18 mouse cellular contexts compared by ENCODE assay signal in the genomic region with DNA sequence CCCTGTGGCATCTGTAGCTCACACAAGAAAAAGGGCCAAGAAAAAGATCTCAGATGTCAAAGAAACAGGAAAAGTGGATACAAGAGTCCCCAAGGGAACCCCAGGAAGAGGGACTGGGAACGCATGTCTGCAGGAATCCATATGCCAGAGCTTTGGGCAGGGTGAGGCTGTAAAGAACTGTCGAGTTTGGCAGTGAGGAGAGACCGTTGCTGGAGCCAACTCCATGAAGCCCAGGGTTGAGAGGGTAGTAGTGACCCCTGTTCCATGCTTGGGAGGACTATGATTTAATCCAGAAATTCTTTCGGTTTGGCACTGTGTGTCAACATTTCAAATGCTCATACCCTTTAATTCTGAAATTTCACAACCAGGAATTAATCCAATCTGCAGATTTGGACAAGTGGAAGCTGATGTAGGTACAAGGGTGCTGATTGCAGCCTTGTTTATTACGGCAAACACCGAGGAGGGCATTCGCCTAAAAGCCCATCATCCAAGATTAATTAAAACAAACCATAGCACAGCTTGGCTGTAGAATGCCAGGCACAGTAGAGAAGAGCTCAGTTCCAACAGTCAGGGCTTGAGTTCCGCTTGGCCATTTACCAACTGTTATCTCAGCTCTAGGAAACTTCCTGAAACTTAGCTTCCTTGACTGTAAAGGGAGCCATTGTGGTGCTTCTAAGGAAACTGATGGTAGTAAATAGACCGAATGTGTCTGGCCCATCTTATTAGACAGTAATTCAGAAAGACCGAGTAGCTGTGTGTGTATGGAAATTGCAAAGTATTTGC. TPM values are rescaled to one million over a fixed set of nuclear protein-coding genes. Genes with fewer than 3 reads are reported as not detected.
DNase-seq lines count a peak whose midpoint lies in the region; ATAC-seq and TF ChIP-seq lines count a peak whose summit lies in the region.
"Had no signal": no experiment of that assay in that cellular context is flagged by ENCODE, and none has a peak within 500 bp of the region (broad histone marks: within the 10 kb centered on the region; RNA-seq: fewer than 3 reads in every experiment).

No protein-coding gene starts in this region.

- no peaks in the 10 kb centered on the region for H3K27me3 ChIP-seq in heart, embryonic 14.5 days (ENCODE audit: control insufficient read depth, insufficient read depth, low read length)
- no peaks in the 10 kb centered on the region for H3K27me3 ChIP-seq in midbrain, postnatal 0 days (ENCODE audit: insufficient read depth, low read length)
- H3K27me3 ChIP-seq in midbrain, embryonic 14.5 days (ENCODE audit: control insufficient read depth, insufficient read depth, low read length): no peaks in the 10 kb centered on the region
- H3K27me3 ChIP-seq in small intestine, adult 2 months (ENCODE audit: control insufficient read depth, insufficient read depth, low read length): no peaks in the 10 kb centered on the region
- no peaks in the 10 kb centered on the region for H3K27me3 ChIP-seq in neural tube, embryonic 15.5 days (replicated peaks)
- H3K27me3 ChIP-seq: embryonic facial prominence, embryonic 12.5 days; kidney, embryonic 15.5 days; limb, embryonic 12.5 days; liver, embryonic 15.5 days had no signal

- ATAC-seq in cerebellum, adult (ENCODE audit: insufficient number of reproducible peaks, low FRiP score, low TSS enrichment): no peak
- ATAC-seq in heart, embryonic 14.5 days (ENCODE audit: insufficient number of reproducible peaks, insufficient read depth, low FRiP score, low read depth): no peak
- ATAC-seq in midbrain, postnatal 0 days (ENCODE audit: low FRiP score): no peak
- ATAC-seq in midbrain, embryonic 14.5 days (ENCODE audit: low FRiP score, low TSS enrichment): no peak
- ATAC-seq in neural tube, embryonic 15.5 days (ENCODE audit: low FRiP score): no peak
- ATAC-seq: hindbrain, embryonic 16.5 days; Patski had no signal

- TF ChIP-seq CTCF in midbrain, postnatal 0 days (IDR thresholded peaks at IDR 0.05): no peak
- TF ChIP-seq CTCF in small intestine, adult 2 months (IDR thresholded peaks at IDR 0.05; ENCODE audit: extremely low read depth, insufficient read length, insufficient replicate concordance, low read depth, low read length): no peak

- H3K9ac ChIP-seq in heart, embryonic 14.5 days (ENCODE audit: low read length): no peak overlapping the region
- no peak overlapping the region for H3K9ac ChIP-seq in midbrain, postnatal 0 days (replicated peaks; ENCODE audit: low read length, poor library complexity, severe bottlenecking)
- H3K9ac ChIP-seq in midbrain, embryonic 14.5 days (replicated peaks; ENCODE audit: low read length): no peak overlapping the region
- H3K9ac ChIP-seq in neural tube, embryonic 15.5 days (replicated peaks): no peak overlapping the region
- H3K9ac ChIP-seq: embryonic facial prominence, embryonic 12.5 days; kidney, embryonic 15.5 days; limb, embryonic 12.5 days; liver, embryonic 15.5 days had no signal

- DNase-seq in cerebellum, adult 9-11 months: peak; percentile 47
- no peak for DNase-seq in heart, postnatal 14 days
- DNase-seq in midbrain, postnatal 0 days (ENCODE audit: low spot score): peak; percentile 51
- no peak for DNase-seq in midbrain, embryonic 14.5 days
- DNase-seq: cerebellum, adult 8-10 months; gastrocnemius, postnatal 25 days; retina, postnatal 1 day; thymus, adult 18-20 months had no signal

- no peak overlapping the region for H3K4me2 ChIP-seq in heart, embryonic 14.5 days (ENCODE audit: low read length)
- no peak overlapping the region for H3K4me2 ChIP-seq in midbrain, postnatal 0 days (ENCODE audit: low read depth, low read length, poor library complexity, severe bottlenecking)
- H3K4me2 ChIP-seq in midbrain, embryonic 14.5 days (ENCODE audit: low read length): no peak overlapping the region
- no peak overlapping the region for H3K4me2 ChIP-seq in neural tube, embryonic 15.5 days
- H3K4me2 ChIP-seq: embryonic facial prominence, embryonic 12.5 days; kidney, embryonic 15.5 days; limb, embryonic 12.5 days; liver, embryonic 15.5 days had no signal

- H3K36me3 ChIP-seq in heart, embryonic 14.5 days (ENCODE audit: control insufficient read depth, insufficient read depth, low read length): no peaks in the 10 kb centered on the region
- H3K36me3 ChIP-seq in midbrain, postnatal 0 days (ENCODE audit: insufficient read depth, low read length): no peaks in the 10 kb centered on the region
- no peaks in the 10 kb centered on the region for H3K36me3 ChIP-seq in midbrain, embryonic 14.5 days (ENCODE audit: control insufficient read depth, insufficient read depth, low read length)
- no peaks in the 10 kb centered on the region for H3K36me3 ChIP-seq in small intestine, adult 2 months (ENCODE audit: control insufficient read depth, insufficient read depth, low read length)
- no peaks in the 10 kb centered on the region for H3K36me3 ChIP-seq in neural tube, embryonic 15.5 days
- H3K36me3 ChIP-seq: embryonic facial prominence, embryonic 12.5 days; kidney, embryonic 15.5 days; limb, embryonic 12.5 days; liver, embryonic 15.5 days had no signal

- intact Hi-C loops in heart, postnatal 14 days (cut with DNase I): no loop called here

- H3K4me3 ChIP-seq in heart, embryonic 14.5 days (ENCODE audit: control insufficient read depth in 1 of 2, insufficient read depth in 1 of 2, low read depth in 1 of 2, low read length in 2 of 2): no peak overlapping the region
- H3K4me3 ChIP-seq in midbrain, postnatal 0 days (ENCODE audit: low read depth, low read length): no peak overlapping the region
- H3K4me3 ChIP-seq in midbrain, embryonic 14.5 days (replicated peaks; ENCODE audit: low read depth, low read length): no peak overlapping the region
- no peak overlapping the region for H3K4me3 ChIP-seq in small intestine, adult 2 months (ENCODE audit: low read depth, low read length)
- no peak overlapping the region for H3K4me3 ChIP-seq in neural tube, embryonic 15.5 days (replicated peaks)
- H3K4me3 ChIP-seq: embryonic facial prominence, embryonic 12.5 days; kidney, embryonic 15.5 days; limb, embryonic 12.5 days; liver, embryonic 15.5 days had no signal

- H3K27ac ChIP-seq in heart, embryonic 14.5 days (replicated peaks in 1 of 2; ENCODE audit: control insufficient read depth in 1 of 2, insufficient read depth in 1 of 2, low read depth in 2 of 2, low read length in 2 of 2): peak overlapping the region; percentile 41 to 53; a peak in 2 of 4 replicates
- H3K27ac ChIP-seq in midbrain, postnatal 0 days (ENCODE audit: low read depth, low read length): no peak overlapping the region
- H3K27ac ChIP-seq in midbrain, embryonic 14.5 days (replicated peaks; ENCODE audit: low read depth, low read length): no peak overlapping the region
- peak overlapping the region; percentile 25; the same call in 1 of the 2 replicates for H3K27ac ChIP-seq in small intestine, adult 2 months (ENCODE audit: insufficient read depth, low read depth, low read length)
- no peak overlapping the region for H3K27ac ChIP-seq in neural tube, embryonic 15.5 days (replicated peaks)
- H3K27ac ChIP-seq: embryonic facial prominence, embryonic 12.5 days; kidney, embryonic 15.5 days; limb, embryonic 12.5 days; liver, embryonic 15.5 days had no signal

- no peak for TF ChIP-seq POLR2A in small intestine, adult 2 months (IDR thresholded peaks at IDR 0.05; ENCODE audit: low read depth, low read length)

- H3K9me3 ChIP-seq in heart, embryonic 14.5 days (ENCODE audit: control insufficient read depth, low read length): no peaks in the 10 kb centered on the region
- H3K9me3 ChIP-seq in midbrain, postnatal 0 days (ENCODE audit: low read length): no peaks in the 10 kb centered on the region
- H3K9me3 ChIP-seq in midbrain, embryonic 14.5 days (ENCODE audit: control insufficient read depth, low read length): no peaks in the 10 kb centered on the region
- no peaks in the 10 kb centered on the region for H3K9me3 ChIP-seq in neural tube, embryonic 15.5 days (replicated peaks)
- H3K9me3 ChIP-seq: embryonic facial prominence, embryonic 12.5 days; kidney, embryonic 15.5 days; limb, embryonic 12.5 days; liver, embryonic 15.5 days had no signal

- WGBS in heart, embryonic 14.5 days: 57% methylated on average over 10 of the region's 10 CpGs
- WGBS in midbrain, postnatal 0 days: 80% methylated on average over 10 of the region's 10 CpGs
- 89% methylated on average over 10 of the region's 10 CpGs for WGBS in midbrain, embryonic 14.5 days
- 38% methylated on average over 10 of the region's 10 CpGs for WGBS in small intestine, adult 2 months
- 76% methylated on average over 10 of the region's 10 CpGs for WGBS in neural tube, embryonic 15.5 days

- peaks cover 9 to 22% of the 10 kb centered on the region in 2 experiments for H3K4me1 ChIP-seq in heart, embryonic 14.5 days (ENCODE audit: control insufficient read depth in 2 of 2, insufficient read depth in 2 of 2, low read length in 2 of 2)
- no peaks in the 10 kb centered on the region for H3K4me1 ChIP-seq in midbrain, postnatal 0 days (ENCODE audit: insufficient read depth, low read length)
- H3K4me1 ChIP-seq in midbrain, embryonic 14.5 days (ENCODE audit: control insufficient read depth, insufficient read depth, low read length): no peaks in the 10 kb centered on the region
- peaks cover 20% of the 10 kb centered on the region; the same call in 1 of the 2 replicates for H3K4me1 ChIP-seq in small intestine, adult 2 months (ENCODE audit: control insufficient read depth, insufficient read depth, insufficient read length, low read length)
- H3K4me1 ChIP-seq in neural tube, embryonic 15.5 days: 0 out of 2 replicates have a peak, but pooled peaks cover 6% of the 10 kb centered on the region
- H3K4me1 ChIP-seq: embryonic facial prominence, embryonic 12.5 days; kidney, embryonic 15.5 days; limb, embryonic 12.5 days; liver, embryonic 15.5 days had no signal

RNA-seq across cellular contexts. Expression of a gene that starts 45.8 kb away (rescaled TPM):
- 76.2 and 79.7 TPM in 2 replicates for polyA plus RNA-seq in heart, embryonic 14.5 days (2014; fragmentation: Nextera tagmentation; extraction: Ambion mirVana)
- 10 to 100 TPM in 1 of 2 experiments, 1 to 10 TPM in 1; 9.0 to 13.1 TPM for total RNA-seq in heart, postnatal 14 days (2021)
- total RNA-seq in midbrain, postnatal 0 days (2014; rRNA removed): 32.9 and 35.7 TPM in 2 replicates
- polyA plus RNA-seq in midbrain, postnatal 0 days (2015; fragmentation: Nextera tagmentation; extraction: Ambion mirVana): 39.5 and 40.2 TPM in 2 replicates
- 35.9 and 39.6 TPM in 2 replicates for polyA plus RNA-seq in midbrain, embryonic 14.5 days (2014; fragmentation: Nextera tagmentation; extraction: Ambion mirVana)
- 3.0 and 3.3 TPM in 2 replicates for polyA plus RNA-seq in small intestine, adult 2 months (2012; rRNA removed)
- 68.8 and 75.3 TPM in 2 replicates for polyA plus RNA-seq in neural tube, embryonic 15.5 days (2015; fragmentation: Nextera tagmentation; extraction: Ambion mirVana)

Comparison
In these comparisons a context has a peak if more than half of its experiments do, and no peak if none do; other contexts are left out.
1. DNase-seq: peak in cerebellum, adult 9-11 months (single experiment) and midbrain, postnatal 0 days (single experiment); none in heart, postnatal 14 days (0 of 2) and midbrain, embryonic 14.5 days (single experiment).
2. H3K27ac ChIP-seq: peak in heart, embryonic 14.5 days (2 of 2) and small intestine, adult 2 months (single experiment); none in midbrain, postnatal 0 days (single experiment), midbrain, embryonic 14.5 days (single experiment) and neural tube, embryonic 15.5 days (single experiment).